Mouse (Mus musculus) hindbrain, embryonic 12.5 days (tissue): ENCODE measurements around the gene Cfap61. TPM values are rescaled to one million over a fixed set of nuclear protein-coding genes. Genes with fewer than 3 reads are reported as not detected.

Experiments used
- ATAC-seq: fragments of 200-750 bp; cut with Nextera tagmentation; 2 replicates; pipeline ENCODE4 v1.8.0; 2017; ENCODE audit warnings: moderate TSS enrichment; ENCODE audit not compliant: low FRiP score
- H3K27ac ChIP-seq: fragments of 300-500 bp; sonication (generic); 2 replicates; pipeline ENCODE4 v1.5.1; 2016; ENCODE audit warnings: mild to moderate bottlenecking
- H3K27me3 ChIP-seq: fragments of 300-500 bp; sonication (generic); 2 replicates; pipeline ENCODE4 v1.6.1; 2016; ENCODE audit warnings: mild to moderate bottlenecking
- H3K36me3 ChIP-seq: fragments of 300-500 bp; sonication (generic); 2 replicates; pipeline ENCODE4 v1.6.1; 2016; ENCODE audit warnings: mild to moderate bottlenecking
- H3K4me1 ChIP-seq: fragments of 300-500 bp; sonication (generic); 2 replicates; pipeline ENCODE4 v1.6.1; 2016
- H3K4me2 ChIP-seq: fragments of 300-500 bp; sonication (generic); replicated peaks from 2 replicates; pipeline ENCODE4 v1.6.1; 2016; ENCODE audit warnings: mild to moderate bottlenecking
- H3K4me3 ChIP-seq: fragments of 300-500 bp; sonication (generic); 2 replicates; pipeline ENCODE4 v1.5.1; 2016; ENCODE audit warnings: mild to moderate bottlenecking
- H3K9ac ChIP-seq: fragments of 300-500 bp; sonication (generic); 2 replicates; pipeline ENCODE4 v1.6.1; 2016; ENCODE audit warnings: mild to moderate bottlenecking, moderate library complexity
- H3K9me3 ChIP-seq: fragments of 300-500 bp; sonication (generic); replicated peaks from 2 replicates; pipeline ENCODE4 v1.6.1; 2016; ENCODE audit warnings: mild to moderate bottlenecking
- whole genome bisulfite sequencing: fragments of 180-500 bp; shearing (Covaris S2); methylation state at CpG from one replicate; pipeline ENCODE4 v1.1.7; 2016; 5-methylcytosine and 5-hydroxymethylcytosine counted together
- polyA plus RNA-seq: library from polyadenylated mRNA; unstranded; fragments of >200 nt; fragmentation: Nextera tagmentation; extraction: Ambion mirVana; gene quantifications from 2 replicates; pipeline ENCODE4 v1.2.1, GENCODE M21; 2016

Gene Cfap61
- polyA plus RNA-seq, 1 experiment from 2014 or later = 3.6 TPM

DNA sequence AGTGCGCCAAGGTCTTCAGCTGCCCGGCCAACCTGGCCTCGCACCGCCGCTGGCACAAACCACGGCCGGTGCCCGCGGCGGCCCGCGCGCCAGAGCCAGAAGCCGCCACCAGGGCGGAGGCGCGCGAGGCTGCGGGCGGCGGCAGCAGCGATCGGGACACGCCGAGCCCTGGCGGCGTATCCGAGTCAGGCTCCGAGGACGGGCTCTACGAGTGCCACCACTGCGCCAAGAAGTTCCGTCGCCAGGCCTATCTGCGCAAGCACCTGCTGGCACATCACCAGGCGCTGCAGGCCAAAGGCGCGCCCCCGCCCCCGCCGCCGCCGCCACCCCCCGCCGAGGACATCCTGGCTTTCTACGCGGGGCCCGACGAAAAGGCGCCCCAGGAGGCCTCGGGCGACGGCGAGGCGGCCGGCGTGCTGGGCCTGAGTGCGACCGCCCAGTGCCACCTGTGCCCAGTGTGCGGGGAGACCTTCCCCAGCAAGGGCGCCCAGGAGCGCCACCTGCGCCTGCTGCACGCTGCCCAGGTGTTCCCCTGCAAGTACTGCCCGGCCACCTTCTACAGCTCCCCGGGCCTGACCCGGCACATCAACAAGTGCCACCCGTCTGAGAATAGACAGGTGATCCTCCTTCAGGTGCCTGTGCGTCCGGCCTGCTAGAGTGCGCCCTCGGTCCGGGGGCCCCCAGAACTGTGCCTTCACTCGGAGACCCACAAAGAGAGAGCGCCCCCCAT lies 288.8 kb downstream of the Cfap61 start:
- WGBS = 2% methylated on average over 49 of the region's 75 CpGs
- Histone ChIP-seq H3K4me2 (peak overlapping the region; percentile 82), H3K27ac (peak overlapping the region; percentile 98), H3K36me3 (no peaks in the 10 kb centered on the region), H3K9me3 (no peaks in the 10 kb centered on the region), H3K4me1 (peaks cover 46% of the 10 kb centered on the region), H3K27me3 (peaks cover 74% of the 10 kb centered on the region), H3K9ac (peak overlapping the region; percentile 90), H3K4me3 (peak overlapping the region; percentile 76)
- ATAC-seq = no peak

DNA sequence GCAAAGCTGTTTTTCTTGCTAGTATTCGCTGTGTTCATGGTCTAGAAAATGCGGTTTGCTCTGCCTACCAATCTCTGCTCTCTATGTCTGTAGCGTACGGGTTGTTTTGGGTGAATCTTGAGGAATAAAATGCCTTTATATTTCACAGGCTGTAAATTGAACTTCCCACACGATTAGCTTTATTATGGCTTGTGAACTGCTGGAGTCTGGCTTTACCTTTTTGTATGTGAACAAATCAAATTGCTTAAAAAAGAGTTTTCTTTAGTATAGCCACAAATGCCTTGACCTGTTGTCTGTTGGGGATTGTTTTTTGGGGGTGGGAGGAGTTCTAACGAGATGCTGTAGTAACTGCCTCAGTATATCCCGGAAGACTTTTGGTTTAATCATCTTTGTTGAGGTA lies 289.6 kb downstream of the Cfap61 start:
- H3K27me3 ChIP-seq = peaks cover 74% of the 10 kb centered on the region
- peaks cover 38% of the 10 kb centered on the region for H3K4me1 ChIP-seq
- peak overlapping the region; percentile 98; the same call in 1 of the 2 replicates for H3K27ac ChIP-seq
- no peak for ATAC-seq
- H3K36me3 ChIP-seq = no peaks in the 10 kb centered on the region
- 10% methylated on average over 7 of the region's 7 CpGs for WGBS
- peak overlapping the region; percentile 82 for H3K4me2 ChIP-seq
- peak overlapping the region; percentile 90 for H3K9ac ChIP-seq
- peak overlapping the region; percentile 76 for H3K4me3 ChIP-seq
- no peaks in the 10 kb centered on the region for H3K9me3 ChIP-seq

DNA sequence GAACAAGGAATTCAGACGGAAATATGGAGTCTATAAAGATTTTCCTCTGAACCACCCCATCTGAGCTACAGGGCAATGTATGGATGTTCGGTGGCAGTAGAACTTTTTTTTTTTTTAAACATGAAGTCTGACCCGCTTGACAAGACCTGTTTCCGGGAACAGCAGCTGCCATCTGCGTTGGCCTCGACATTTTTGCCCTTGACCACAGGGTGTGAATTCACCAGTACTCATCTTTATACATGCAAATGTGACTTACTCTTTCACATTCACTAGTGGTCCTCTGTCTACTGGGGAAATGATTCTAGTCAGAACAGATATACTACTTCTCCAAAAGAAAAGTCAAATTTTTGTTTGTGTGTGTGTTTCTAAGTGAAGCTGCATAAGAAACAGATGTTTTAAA lies 291.2 kb downstream of the Cfap61 start:
- Histone ChIP-seq H3K9ac (no peak overlapping the region), H3K4me3 (0 out of 2 replicates have a peak overlapping the region, but pooled peaks have one; percentile 16), H3K36me3 (no peaks in the 10 kb centered on the region), H3K9me3 (no peaks in the 10 kb centered on the region), H3K27me3 (peaks cover 67% of the 10 kb centered on the region), H3K4me2 (peak overlapping the region; percentile 82), H3K27ac (no peak overlapping the region), H3K4me1 (peaks cover 30% of the 10 kb centered on the region)
- WGBS = 4% methylated on average over 6 of the region's 6 CpGs
- no peak for ATAC-seq

DNA sequence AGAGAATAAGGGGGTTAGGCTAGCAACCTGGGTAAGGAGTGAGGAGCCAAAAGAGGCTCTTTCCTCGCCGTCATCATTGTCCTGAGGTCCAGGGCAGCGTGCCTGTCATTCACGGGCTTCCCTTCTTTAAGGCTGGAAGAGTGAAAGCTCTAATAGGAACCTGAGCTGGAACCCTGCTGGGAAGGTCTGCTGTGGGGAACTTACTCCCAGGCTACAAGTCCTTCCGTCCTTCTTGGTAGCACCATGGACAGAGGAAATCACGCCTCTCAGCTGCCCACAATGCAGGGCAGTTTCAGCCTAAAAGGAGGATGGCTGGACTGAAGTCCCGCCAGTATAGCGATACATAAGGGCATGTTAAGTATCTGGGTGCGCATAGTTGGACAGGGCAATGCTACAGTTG lies 291.9 kb downstream of the Cfap61 start:
- Histone ChIP-seq H3K27ac (no peak overlapping the region; the same call in 1 of the 2 replicates), H3K4me1 (peaks cover 25% of the 10 kb centered on the region), H3K4me3 (no peak overlapping the region), H3K9ac (no peak overlapping the region), H3K36me3 (no peaks in the 10 kb centered on the region), H3K9me3 (no peaks in the 10 kb centered on the region), H3K27me3 (peaks cover 62% of the 10 kb centered on the region), H3K4me2 (no peak overlapping the region)
- no peak for ATAC-seq
- WGBS = 3% methylated on average over 9 of the region's 9 CpGs

DNA sequence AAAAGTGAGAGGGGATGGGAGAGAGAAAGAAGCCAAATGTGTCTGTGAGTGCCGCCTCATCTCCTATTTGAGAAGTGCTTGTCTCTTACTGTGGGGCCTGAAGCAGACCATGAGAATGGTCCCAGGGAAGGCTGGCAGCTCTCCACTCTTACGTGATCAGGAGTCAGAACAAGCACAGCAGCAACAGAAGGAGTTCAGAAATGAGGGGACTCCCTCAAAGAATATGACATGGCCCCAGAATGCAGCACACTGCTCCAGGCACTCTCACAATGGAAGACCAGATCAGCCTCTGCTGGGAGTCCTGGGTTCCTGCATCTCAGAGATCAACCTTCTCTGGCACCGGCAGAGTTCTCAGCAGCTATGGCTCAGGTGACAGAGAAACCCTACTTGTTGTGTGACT lies 293.1 kb downstream of the Cfap61 start:
- H3K9me3 ChIP-seq = no peaks in the 10 kb centered on the region
- no peak for ATAC-seq

DNA sequence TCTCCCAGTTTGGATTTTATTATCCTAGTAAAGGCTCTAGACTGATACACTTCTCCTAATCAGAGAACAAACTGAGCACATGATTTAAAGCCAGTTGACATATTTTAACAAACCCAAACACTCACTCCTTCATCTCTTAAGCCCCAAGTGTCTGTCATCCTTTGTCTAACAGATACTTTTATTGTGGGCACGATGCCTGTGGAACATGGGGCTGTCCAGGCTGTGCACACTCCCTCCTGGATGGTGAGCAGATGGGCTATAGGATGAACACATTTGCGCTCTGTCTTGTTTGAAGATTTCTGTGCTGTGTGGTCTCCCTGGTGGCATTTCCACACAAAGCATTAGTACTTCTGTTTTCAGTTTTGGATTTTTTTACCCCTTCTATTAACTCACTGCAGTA lies 293.9 kb downstream of the Cfap61 start:
- Histone ChIP-seq H3K27ac (no peak overlapping the region), H3K27me3 (peaks cover 47% of the 10 kb centered on the region), H3K36me3 (no peaks in the 10 kb centered on the region), H3K4me2 (no peak overlapping the region), H3K9me3 (no peaks in the 10 kb centered on the region), H3K4me3 (no peak overlapping the region), H3K4me1 (peaks cover 17% of the 10 kb centered on the region), H3K9ac (no peak overlapping the region)
- WGBS = 65% methylated on average over 2 of the region's 2 CpGs
- ATAC-seq = no peak

More for the DNA sequence above, 293.1 kb downstream of the Cfap61 start:
- no peak overlapping the region for H3K4me2 ChIP-seq
- peaks cover 25% of the 10 kb centered on the region for H3K4me1 ChIP-seq
- H3K9ac ChIP-seq = no peak overlapping the region
- H3K36me3 ChIP-seq = no peaks in the 10 kb centered on the region
- WGBS = 52% methylated on average over 3 of the region's 3 CpGs
- no peak overlapping the region for H3K27ac ChIP-seq
- H3K27me3 ChIP-seq = peaks cover 55% of the 10 kb centered on the region
- H3K4me3 ChIP-seq = no peak overlapping the region

DNA sequence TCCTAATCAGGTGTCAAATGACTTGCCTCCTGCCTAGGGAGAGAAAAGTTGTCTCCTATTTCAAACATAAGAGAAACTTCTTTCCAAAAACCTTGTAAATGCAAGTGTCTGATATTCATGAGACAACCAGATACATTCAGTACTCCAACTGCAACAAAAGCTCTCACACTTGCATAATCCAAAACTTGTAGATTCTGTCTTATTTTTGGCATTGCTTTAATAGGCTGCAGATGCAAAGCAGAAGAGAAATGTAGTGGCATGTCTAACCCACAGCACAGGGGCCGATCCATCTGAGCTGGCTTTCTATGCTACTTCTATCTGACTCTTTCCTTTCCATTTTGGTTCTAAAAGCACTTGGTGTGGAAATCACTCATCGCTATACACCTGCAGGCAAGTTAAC lies 296.9 kb downstream of the Cfap61 start:
- no peak for ATAC-seq
- Histone ChIP-seq H3K36me3 (no peaks in the 10 kb centered on the region), H3K27me3 (peaks cover 26% of the 10 kb centered on the region), H3K4me2 (no peak overlapping the region), H3K27ac (no peak overlapping the region), H3K4me1 (peaks cover 4% of the 10 kb centered on the region; the same call in 1 of the 2 replicates), H3K4me3 (no peak overlapping the region), H3K9ac (no peak overlapping the region), H3K9me3 (no peaks in the 10 kb centered on the region)
- WGBS = 92% methylated on average over 2 of the region's 2 CpGs

DNA sequence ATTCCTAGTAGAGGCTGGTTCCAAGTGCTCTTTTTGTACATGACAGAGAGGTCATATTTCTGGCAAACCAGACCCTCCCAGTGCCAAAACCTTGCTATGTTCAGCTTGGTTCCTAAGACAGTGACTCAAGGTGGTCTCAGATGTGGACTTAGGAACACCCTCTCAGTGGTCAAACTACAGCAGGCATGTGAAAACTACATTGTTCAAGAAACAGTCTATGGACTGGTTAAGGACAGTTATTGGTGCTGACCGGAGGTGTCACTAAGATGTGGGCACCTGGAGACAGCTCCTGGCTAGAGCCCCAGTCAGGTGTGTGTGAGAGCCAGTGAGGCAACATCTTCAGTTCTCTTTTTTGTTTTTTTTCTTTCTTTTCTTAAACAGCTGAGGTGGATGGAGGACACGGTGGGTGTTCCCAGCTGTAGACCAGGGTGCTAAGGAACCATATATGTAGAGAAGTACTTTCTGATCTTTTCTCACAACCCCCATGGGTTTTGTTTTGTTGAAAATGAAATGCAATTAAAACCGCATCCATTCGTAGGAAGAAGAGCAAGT lies 304.7 kb downstream of the Cfap61 start:
- Histone ChIP-seq H3K9me3 (no peaks in the 10 kb centered on the region), H3K9ac (no peak overlapping the region), H3K27me3 (no peaks in the 10 kb centered on the region), H3K36me3 (no peaks in the 10 kb centered on the region), H3K4me3 (no peak overlapping the region), H3K4me2 (no peak overlapping the region), H3K4me1 (no peaks in the 10 kb centered on the region), H3K27ac (no peak overlapping the region)
- ATAC-seq = no peak
- WGBS = 89% methylated on average over 4 of the region's 4 CpGs

DNA sequence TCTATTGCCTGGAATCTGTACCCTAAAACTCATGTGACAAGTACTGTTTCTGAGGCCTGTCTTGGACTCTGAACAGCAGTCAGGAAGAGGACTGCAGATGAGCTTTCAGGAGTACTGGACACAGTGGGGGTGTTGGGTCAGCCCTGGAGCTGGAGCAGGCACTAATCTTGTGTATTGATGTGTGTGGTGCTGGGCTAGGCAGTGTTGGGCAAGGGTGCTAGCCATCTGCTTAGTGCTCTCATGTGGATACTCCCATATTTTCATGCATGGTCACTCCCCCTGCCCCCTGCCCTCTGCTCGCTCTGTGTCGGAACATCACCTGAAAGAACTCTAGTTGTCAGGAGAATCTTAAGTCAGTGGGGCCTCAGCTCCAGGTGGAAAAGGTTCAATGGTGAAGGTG lies 309.5 kb downstream of the Cfap61 start:
- ATAC-seq = no peak
- no peaks in the 10 kb centered on the region for H3K9me3 ChIP-seq
- H3K4me2 ChIP-seq = no peak overlapping the region
- 89% methylated on average over 2 of the region's 2 CpGs for WGBS
- no peaks in the 10 kb centered on the region for H3K27me3 ChIP-seq
- no peak overlapping the region for H3K27ac ChIP-seq
- 0 out of 2 replicates have a peak, but pooled peaks cover 4% of the 10 kb centered on the region for H3K36me3 ChIP-seq
- H3K9ac ChIP-seq = no peak overlapping the region
- H3K4me1 ChIP-seq = peaks cover 16% of the 10 kb centered on the region
- no peak overlapping the region for H3K4me3 ChIP-seq

DNA sequence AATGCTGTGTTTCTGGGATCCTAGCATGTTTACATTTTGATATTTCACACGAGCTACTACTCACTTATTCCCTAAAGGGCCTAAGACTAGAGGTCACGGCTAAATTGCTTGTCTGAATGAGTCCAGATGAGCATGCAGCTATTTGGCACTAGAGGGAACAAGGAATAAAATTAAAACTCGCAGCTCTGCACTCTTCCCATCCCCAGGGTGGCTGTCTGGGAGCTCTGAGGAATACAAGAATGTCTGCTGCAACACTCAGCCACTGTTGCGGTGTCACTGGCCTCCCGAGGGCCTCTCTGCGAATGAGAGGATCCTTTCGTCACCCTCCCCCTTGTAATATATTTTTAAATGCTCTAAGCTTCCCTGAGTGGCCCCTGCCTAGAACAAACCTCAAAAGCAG lies 310.8 kb downstream of the Cfap61 start:
- Histone ChIP-seq H3K36me3 (0 out of 2 replicates have a peak, but pooled peaks cover 4% of the 10 kb centered on the region), H3K4me3 (no peak overlapping the region), H3K4me2 (no peak overlapping the region), H3K9me3 (no peaks in the 10 kb centered on the region), H3K27me3 (no peaks in the 10 kb centered on the region), H3K9ac (no peak overlapping the region), H3K27ac (no peak overlapping the region), H3K4me1 (peaks cover 21% of the 10 kb centered on the region)
- no peak for ATAC-seq
- WGBS = 37% methylated on average over 7 of the region's 7 CpGs

DNA sequence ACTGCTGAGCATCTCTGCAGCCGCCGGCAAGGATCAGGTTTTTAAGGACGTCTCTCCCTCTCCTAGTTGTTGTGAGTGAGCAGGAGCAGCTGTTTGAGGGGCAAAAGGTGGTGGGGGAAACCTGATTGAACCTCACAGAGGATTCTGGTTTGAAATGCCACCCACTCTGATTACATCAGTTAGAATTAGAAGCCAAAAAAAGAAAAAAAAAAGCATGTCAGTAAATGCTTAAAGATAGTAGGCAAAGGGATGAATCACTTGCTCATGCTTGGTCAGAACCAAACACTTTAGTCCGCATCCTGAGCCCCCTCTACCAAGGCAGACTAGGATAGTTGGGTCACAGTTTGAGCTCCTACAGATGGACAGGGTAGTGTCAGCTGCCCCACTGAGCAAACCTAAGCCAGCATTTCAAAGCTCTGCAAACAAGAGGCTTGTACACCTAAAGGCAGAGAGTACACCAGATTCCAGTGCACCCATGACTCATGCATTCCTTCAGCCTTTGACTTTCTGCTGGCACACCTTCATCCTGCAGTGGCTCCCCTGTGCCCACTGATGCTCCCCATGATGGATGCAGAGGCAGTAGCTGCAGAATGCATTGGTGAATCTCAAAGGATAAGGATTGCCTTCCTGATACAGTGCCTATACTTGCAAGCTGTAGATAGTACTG lies 312.0 kb downstream of the Cfap61 start:
- 84% methylated on average over 4 of the region's 4 CpGs for WGBS
- Histone ChIP-seq H3K36me3 (0 out of 2 replicates have a peak, but pooled peaks cover 4% of the 10 kb centered on the region), H3K9ac (no peak overlapping the region), H3K4me1 (peaks cover 21% of the 10 kb centered on the region), H3K4me3 (no peak overlapping the region), H3K27ac (no peak overlapping the region), H3K27me3 (no peaks in the 10 kb centered on the region), H3K4me2 (no peak overlapping the region), H3K9me3 (no peaks in the 10 kb centered on the region)
- no peak for ATAC-seq

DNA sequence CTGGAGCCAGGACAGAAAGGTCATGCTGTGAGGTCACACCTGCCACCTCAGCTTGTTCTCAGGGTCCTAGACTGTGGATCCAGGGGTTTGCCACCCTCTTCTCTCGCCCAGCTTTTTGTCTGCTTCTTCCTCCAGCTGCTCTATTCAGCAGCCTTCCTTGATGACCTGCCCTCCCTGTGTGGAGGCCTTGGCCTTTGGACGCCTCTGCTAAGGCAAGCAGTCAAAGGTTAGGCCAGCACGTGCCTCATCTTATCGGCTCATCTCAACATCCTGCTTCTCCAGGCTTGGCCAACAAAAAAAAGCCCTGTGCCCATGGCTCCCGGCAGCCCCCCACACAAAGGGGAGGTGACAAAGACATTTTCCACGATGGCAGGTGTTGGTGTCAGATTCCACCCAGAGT lies 313.0 kb downstream of the Cfap61 start:
- Histone ChIP-seq H3K9me3 (no peaks in the 10 kb centered on the region), H3K9ac (no peak overlapping the region), H3K36me3 (0 out of 2 replicates have a peak, but pooled peaks cover 4% of the 10 kb centered on the region), H3K4me3 (no peak overlapping the region), H3K4me2 (no peak overlapping the region), H3K27ac (no peak overlapping the region), H3K4me1 (peaks cover 21% of the 10 kb centered on the region), H3K27me3 (no peaks in the 10 kb centered on the region)
- no peak for ATAC-seq
- WGBS = 30% methylated on average over 6 of the region's 6 CpGs
